Mouse (Mus musculus) embryonic facial prominence, embryonic 11.5 days (tissue): ENCODE results near the gene Arl16. TPM values are rescaled to one million over a fixed set of nuclear protein-coding genes. Genes with fewer than 3 reads are reported as not detected.
A peak's percentile ranks its signal among the peaks of the same experiment; 100 is the strongest.

Experiments
- ATAC-seq: fragments of 200-750 bp; cut with Nextera tagmentation; replicated peaks from 2 replicates; pipeline ENCODE4 v1.8.0; 2017; ENCODE audit warnings: low read depth; ENCODE audit not compliant: insufficient number of reproducible peaks, low FRiP score, low TSS enrichment
- DNase-seq: peaks from one replicate; pipeline ENCODE4 v3.0.0-alpha.2; 2015; ENCODE audit warnings: low spot score
- H3K27ac ChIP-seq: fragments of 300-500 bp; sonication (generic); replicated peaks from 2 replicates; pipeline ENCODE4 v1.5.1; 2014; ENCODE audit warnings: mild to moderate bottlenecking, low read depth, low read length, control low read depth
- H3K27me3 ChIP-seq: fragments of 300-500 bp; sonication (generic); 2 replicates; pipeline ENCODE4 v1.6.1; 2014; ENCODE audit warnings: mild to moderate bottlenecking, low read length, moderate library complexity, mixed read lengths; ENCODE audit not compliant: control insufficient read depth, insufficient read depth
- H3K36me3 ChIP-seq: fragments of 300-500 bp; sonication (generic); replicated peaks from 2 replicates; pipeline ENCODE4 v1.6.1; 2014; ENCODE audit warnings: low read depth, mild to moderate bottlenecking, low read length, moderate library complexity, mixed read lengths; ENCODE audit not compliant: control insufficient read depth, insufficient read depth
- H3K4me1 ChIP-seq: fragments of 300-500 bp; sonication (generic); 2 replicates; pipeline ENCODE4 v1.6.1; 2014; ENCODE audit warnings: low read length, mixed read lengths; ENCODE audit not compliant: control insufficient read depth, insufficient read depth
- H3K4me2 ChIP-seq: fragments of 300-500 bp; sonication (generic); 2 replicates; pipeline ENCODE4 v1.6.1; 2014; ENCODE audit warnings: low read depth, mild to moderate bottlenecking, control low read depth, low read length, moderate library complexity
- H3K4me3 ChIP-seq: fragments of 300-500 bp; sonication (generic); 2 replicates; pipeline ENCODE4 v1.5.1; 2014; ENCODE audit warnings: low read depth, low read length, control low read depth
- H3K9ac ChIP-seq: fragments of 300-500 bp; sonication (generic); replicated peaks from 2 replicates; pipeline ENCODE4 v1.6.1; 2014; ENCODE audit warnings: mild to moderate bottlenecking, control low read depth, low read length
- H3K9me3 ChIP-seq: fragments of 300-500 bp; sonication (generic); replicated peaks from 2 replicates; pipeline ENCODE4 v1.6.1; 2016; ENCODE audit warnings: mild to moderate bottlenecking, low read length, inconsistent platforms, mixed read lengths; ENCODE audit not compliant: control insufficient read depth
- WGBS: fragments of 180-500 bp; shearing (Covaris S2); extraction: QIAGEN DNeasy Blood & Tissue Kit; methylation state at CpG from one replicate; pipeline ENCODE4 v1.1.7; 2014; 5-methylcytosine and 5-hydroxymethylcytosine counted together
- polyA plus RNA-seq: library from polyadenylated mRNA; unstranded; fragments of >200 nt; fragmentation: Nextera tagmentation; extraction: Ambion mirVana; gene quantifications from 2 replicates; pipeline ENCODE4 v1.2.1, GENCODE M21; 2014

Arl16 gene
- polyA plus RNA-seq, 1 experiment from 2014 or later = 52.3 TPM

GRCm38 (mm10) chr11:120498891-120499290 is 31.5 kb upstream of the Arl16 start:
- Histone ChIP-seq H3K4me1 (no peaks in the 10 kb centered on the region), H3K27ac (no peak overlapping the region), H3K9me3 (no peaks in the 10 kb centered on the region), H3K4me2 (no peak overlapping the region), H3K4me3 (no peak overlapping the region), H3K36me3 (peaks cover 6% of the 10 kb centered on the region; the same call in 1 of the 2 replicates), H3K9ac (no peak overlapping the region), H3K27me3 (no peaks in the 10 kb centered on the region)
- DNase-seq = no peak
- ATAC-seq = no peak
- 86% methylated on average over 5 of the region's 5 CpGs for WGBS

- Histone ChIP-seq H3K9ac (no peak overlapping the region), H3K4me2 (no peak overlapping the region), H3K4me1 (no peaks in the 10 kb centered on the region; the same call in none of the 2 replicates), H3K4me3 (no peak overlapping the region), H3K36me3 (peaks cover 6% of the 10 kb centered on the region; the same call in 1 of the 2 replicates), H3K9me3 (no peaks in the 10 kb centered on the region), H3K27ac (no peak overlapping the region), H3K27me3 (no peaks in the 10 kb centered on the region)
- no peak for ATAC-seq
- DNase-seq = no peak
- 97% methylated on average over 12 of the region's 12 CpGs for WGBS
Observed at GRCm38 (mm10) chr11:120498226-120498625, 30.8 kb upstream of the Arl16 start.

DNA sequence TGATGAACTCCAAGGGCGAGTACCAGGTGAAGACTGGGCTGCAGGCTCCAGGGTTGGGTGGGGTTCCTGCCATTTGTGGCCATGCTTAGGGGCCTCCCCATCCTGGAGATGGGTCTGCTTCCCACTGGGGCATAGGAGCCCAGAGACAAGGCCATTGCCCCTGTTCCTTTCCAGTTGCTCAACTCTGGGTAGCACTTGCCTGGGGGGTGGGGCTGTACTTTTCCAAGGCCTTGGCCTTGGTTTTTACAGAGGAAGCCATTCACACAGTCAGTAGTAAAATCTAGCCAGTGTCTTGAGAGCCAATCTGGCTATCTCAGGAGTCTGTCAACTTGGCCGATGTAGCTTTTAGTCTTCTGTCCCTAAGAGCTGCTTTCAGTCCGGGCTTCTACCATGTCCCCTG is 30.0 kb upstream of the Arl16 start:
- peaks cover 6% of the 10 kb centered on the region; the same call in 1 of the 2 replicates for H3K36me3 ChIP-seq
- no peaks in the 10 kb centered on the region for H3K9me3 ChIP-seq
- 84% methylated on average over 3 of the region's 3 CpGs for WGBS
- no peak overlapping the region for H3K27ac ChIP-seq
- H3K9ac ChIP-seq = no peak overlapping the region
- peaks cover 3% of the 10 kb centered on the region for H3K4me1 ChIP-seq
- no peak for DNase-seq
- ATAC-seq = no peak
- H3K27me3 ChIP-seq = no peaks in the 10 kb centered on the region
- no peak overlapping the region for H3K4me3 ChIP-seq
- no peak overlapping the region for H3K4me2 ChIP-seq

DNA sequence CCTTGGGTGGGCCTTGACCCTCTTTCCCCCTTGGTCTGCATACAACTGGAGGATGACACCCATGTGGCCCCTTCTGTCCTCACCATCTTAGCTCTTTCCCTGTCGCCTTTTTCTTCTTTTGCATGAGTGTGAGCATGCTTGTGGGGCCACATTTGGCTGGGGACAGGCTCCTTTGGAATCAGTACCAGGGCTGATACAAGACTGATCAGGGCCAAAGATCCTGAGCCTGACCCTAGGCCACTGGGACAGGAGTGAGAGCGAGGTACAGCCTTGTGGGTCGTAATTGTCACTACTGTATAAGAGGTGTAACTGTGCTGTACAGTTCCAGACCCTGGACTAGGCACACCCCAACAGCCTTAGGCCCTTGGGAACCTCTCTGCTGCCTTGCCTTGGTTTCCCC is 26.5 kb upstream of the Arl16 start:
- no peaks in the 10 kb centered on the region for H3K27me3 ChIP-seq
- no peak overlapping the region for H3K4me3 ChIP-seq
- no peaks in the 10 kb centered on the region for H3K9me3 ChIP-seq
- H3K27ac ChIP-seq = no peak overlapping the region
- no peak for DNase-seq
- H3K36me3 ChIP-seq = peaks cover 6% of the 10 kb centered on the region; the same call in 1 of the 2 replicates
- no peak overlapping the region; the same call in 1 of the 2 replicates for H3K9ac ChIP-seq
- WGBS = 79% methylated on average over 3 of the region's 3 CpGs
- H3K4me2 ChIP-seq = no peak overlapping the region
- peaks cover 3% of the 10 kb centered on the region for H3K4me1 ChIP-seq
- ATAC-seq = no peak

GRCm38 (mm10) chr11:120493351-120493750 is 25.9 kb upstream of the Arl16 start:
- WGBS = 59% methylated on average over 3 of the region's 3 CpGs
- peak overlapping the region; percentile 51 for H3K9ac ChIP-seq
- no peak for ATAC-seq
- no peak for DNase-seq
- no peaks in the 10 kb centered on the region for H3K27me3 ChIP-seq
- H3K36me3 ChIP-seq = peaks cover 5% of the 10 kb centered on the region; the same call in 1 of the 2 replicates
- H3K27ac ChIP-seq = no peak overlapping the region
- peak overlapping the region; percentile 88 for H3K4me2 ChIP-seq
- no peaks in the 10 kb centered on the region for H3K9me3 ChIP-seq
- peaks cover 3% of the 10 kb centered on the region for H3K4me1 ChIP-seq
- H3K4me3 ChIP-seq = peak overlapping the region; percentile 94; the same call in 1 of the 2 replicates

DNA sequence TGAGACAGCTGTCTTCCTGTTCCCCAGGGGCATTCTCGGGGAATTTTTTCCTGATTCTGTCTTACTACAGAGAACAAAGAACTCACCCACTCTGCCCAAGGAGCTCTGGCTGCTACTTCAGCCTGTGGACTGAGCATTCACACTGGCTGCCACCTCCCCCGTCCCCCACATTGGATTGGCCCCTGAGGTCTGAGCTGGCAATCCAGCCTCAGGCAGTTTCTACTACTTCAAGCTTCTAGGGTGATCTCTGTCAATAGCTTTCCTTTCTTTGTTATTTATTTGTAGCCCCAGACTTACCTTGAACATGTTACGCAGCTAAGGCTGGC is 25.4 kb upstream of the Arl16 start:
- Histone ChIP-seq H3K4me1 (peaks cover 3% of the 10 kb centered on the region), H3K36me3 (peaks cover 5% of the 10 kb centered on the region; the same call in 1 of the 2 replicates), H3K9ac (peak overlapping the region; percentile 51), H3K27me3 (no peaks in the 10 kb centered on the region), H3K4me3 (peak overlapping the region; percentile 94), H3K27ac (0 out of 2 replicates have a peak overlapping the region, but pooled peaks have one; percentile 41), H3K4me2 (peak overlapping the region; percentile 88), H3K9me3 (no peaks in the 10 kb centered on the region)
- ATAC-seq (no peak), DNase-seq (no peak)
- 26% methylated on average over 3 of the region's 3 CpGs for WGBS

GRCm38 (mm10) chr11:120492024-120492877 is 24.8 kb upstream of the Arl16 start:
- Histone ChIP-seq H3K9ac (peak overlapping the region; percentile 83), H3K4me2 (peak overlapping the region; percentile 88), H3K4me1 (peaks cover 3% of the 10 kb centered on the region), H3K27me3 (no peaks in the 10 kb centered on the region), H3K9me3 (no peaks in the 10 kb centered on the region), H3K36me3 (peaks cover 4% of the 10 kb centered on the region; the same call in 1 of the 2 replicates), H3K4me3 (peak overlapping the region; percentile 94), H3K27ac (peak overlapping the region; percentile 72)
- peak; percentile 62 for DNase-seq
- peak; percentile 14; the same call in 1 of the 2 replicates for ATAC-seq
- WGBS = under 1% methylated on average over 48 of the region's 48 CpGs
